Mouse (Mus musculus) 416B (cell line): ENCODE measurements around the gene Tsg101.
"Not testable (repeated sequence)": the region's sequence is repeated elsewhere in the genome, so short reads cannot be mapped to it uniquely, and the experiment has no call there.

ENCODE experiments used
- DNase-seq: peaks from one replicate; pipeline ENCODE4 v3.0.0; 2011; ENCODE audit warnings: low read depth

Gene Tsg101

DNA sequence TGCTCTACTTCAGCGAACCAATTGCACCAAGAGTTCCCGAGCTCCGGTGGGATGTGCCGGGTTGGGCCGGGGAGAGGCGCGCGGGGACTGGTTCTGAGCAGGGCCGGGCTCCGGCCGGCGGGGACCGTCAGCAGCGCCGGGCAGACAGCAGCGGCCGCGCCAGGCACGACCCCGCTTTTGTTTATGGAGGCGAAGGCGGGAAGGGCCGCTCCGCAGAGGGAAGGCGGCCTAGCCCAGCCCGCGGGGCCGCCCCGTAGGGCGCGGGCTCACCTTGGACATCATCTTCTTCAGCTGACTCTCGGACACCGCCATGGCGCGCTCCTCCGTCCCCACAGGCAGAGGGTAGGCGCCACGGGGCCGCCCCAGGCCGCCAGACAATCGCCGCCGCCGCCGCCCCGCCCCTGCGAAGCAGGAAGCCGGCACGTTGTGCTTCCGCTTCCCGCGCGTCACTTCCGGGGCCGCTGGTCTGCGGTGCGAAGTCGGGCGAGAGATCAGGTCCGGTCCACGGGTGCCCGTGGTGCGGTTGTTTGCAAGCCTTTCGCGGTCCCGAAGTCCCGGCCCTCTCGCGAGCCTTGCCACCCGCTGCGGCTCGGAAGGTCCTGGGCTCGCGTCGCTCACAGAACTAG, at the start of gene Tsg101:
Gene Tsg101 (minus strand): TSS at position 419 of the 626 bp plus-strand sequence.
- peak; percentile 91 for DNase-seq

DNA sequence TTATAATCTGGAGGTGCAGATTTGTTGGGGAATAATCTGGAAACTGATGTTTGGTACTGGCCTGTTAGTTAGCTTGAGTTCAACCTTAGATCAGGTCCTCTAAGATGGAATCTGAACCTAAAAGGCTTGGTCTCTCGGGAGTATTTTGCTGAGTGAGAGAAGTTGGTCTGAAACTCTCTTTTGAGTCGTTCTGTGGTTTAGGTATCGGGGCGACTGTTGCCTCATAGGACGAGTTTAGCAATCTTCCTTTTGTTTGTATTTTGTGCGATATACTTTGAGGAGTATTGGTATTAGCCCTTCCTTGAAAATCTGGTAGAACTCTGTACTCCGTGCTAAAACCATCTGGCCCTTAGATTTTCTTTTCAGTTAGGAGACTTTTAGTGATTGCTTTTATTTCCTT, 44.3 kb upstream of the Tsg101 start:
- peak; percentile 63 for DNase-seq

DNA sequence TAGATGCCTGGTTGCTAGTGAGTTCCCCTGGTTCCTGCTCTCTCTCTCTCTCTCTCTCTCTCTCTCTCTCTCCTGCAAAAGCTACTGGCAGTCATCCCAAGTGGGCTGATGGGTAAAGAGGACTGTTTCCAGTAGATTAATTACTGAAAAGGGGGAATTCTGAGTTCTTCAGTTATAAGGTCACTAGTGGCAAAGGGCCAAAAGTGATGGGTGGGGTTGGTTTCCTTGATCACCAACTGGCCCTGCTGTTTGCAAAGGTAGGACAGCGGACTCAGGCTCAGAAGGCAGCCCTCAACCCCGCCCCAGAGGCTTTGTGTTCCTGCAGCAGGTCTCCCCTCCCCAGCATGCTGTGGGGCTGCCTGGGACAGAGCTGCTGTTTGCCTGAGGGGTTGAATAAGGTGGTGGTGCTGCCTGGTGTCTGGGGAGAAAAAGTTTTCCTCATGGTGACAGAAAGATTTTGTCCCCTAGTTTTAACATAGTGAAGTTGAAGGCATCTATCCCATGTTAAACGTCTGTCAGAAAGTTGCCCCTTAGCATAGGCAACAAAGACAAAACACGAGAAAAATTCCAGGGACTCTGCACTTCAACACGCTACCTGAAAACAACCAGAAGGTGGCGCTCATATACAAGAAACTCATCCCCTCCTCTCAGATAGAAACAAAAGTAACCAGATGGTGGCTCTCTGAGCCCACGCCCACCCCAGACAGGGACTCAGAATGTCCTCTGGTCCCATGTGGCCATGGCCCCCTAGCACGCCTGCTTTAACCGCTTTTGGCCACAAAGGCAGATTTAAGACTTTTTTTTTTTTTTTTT, 43.2 kb upstream of the Tsg101 start:
- peak; percentile 90 for DNase-seq

DNA sequence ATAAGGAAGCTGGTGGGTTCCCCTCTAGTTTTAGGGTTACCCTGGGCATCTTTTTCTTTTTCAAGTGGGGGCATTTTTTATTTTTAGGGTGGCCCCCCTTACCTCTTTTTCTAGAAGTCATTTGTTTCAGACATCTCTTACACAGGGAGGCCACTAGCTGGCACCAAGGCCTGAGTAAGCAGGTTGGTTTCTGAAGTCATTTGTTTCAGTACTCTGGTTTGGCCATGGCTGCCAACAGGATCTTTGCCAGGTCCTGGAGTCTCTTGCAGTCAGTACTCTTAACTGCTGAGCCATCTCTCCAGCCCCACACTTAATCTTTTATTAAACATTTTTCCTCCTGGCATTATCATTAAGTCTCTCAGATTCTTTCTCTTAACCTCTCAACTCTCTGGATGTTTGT, 42.4 kb upstream of the Tsg101 start:
- DNase-seq = no peak

DNA sequence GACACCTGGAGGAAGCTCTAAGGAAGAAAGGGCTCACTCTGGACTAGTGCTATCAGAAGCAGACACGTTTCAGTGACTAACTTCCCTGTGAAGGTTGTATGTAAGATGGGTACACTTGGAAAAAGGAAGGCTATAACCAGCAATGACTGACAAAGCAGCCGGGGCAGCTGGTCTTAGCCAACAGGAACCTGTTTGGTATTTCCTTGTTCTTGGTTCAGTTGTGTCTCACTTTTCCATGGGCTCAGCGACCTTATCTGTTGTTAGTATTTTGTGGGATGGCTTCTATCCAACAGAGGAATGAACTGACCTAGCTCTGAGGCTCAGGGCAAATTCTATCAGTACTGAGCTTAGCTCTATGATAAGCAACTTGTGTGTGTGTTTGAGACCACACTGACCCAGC, 41.2 kb upstream of the Tsg101 start:
- DNase-seq = peak; percentile 58

DNA sequence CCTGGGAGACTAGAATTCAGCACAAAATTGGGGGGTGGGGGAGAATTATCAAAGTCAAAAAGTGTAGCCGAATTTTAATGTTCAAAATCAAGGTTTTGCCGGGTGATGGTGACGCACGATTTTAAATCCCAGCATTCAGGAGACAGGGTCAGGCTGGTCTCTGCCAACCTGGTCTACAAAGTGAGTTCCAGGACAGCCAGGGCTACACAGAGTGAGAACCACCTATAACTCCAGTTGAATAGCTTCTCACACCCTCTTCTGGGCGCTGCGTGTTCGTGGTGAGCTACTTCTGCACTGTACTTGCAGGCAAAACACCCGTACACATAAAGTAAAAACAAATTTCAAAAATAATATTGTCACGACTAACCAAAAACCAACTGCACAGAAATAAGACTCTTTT, 39.1 kb upstream of the Tsg101 start:
- no peak for DNase-seq

DNA sequence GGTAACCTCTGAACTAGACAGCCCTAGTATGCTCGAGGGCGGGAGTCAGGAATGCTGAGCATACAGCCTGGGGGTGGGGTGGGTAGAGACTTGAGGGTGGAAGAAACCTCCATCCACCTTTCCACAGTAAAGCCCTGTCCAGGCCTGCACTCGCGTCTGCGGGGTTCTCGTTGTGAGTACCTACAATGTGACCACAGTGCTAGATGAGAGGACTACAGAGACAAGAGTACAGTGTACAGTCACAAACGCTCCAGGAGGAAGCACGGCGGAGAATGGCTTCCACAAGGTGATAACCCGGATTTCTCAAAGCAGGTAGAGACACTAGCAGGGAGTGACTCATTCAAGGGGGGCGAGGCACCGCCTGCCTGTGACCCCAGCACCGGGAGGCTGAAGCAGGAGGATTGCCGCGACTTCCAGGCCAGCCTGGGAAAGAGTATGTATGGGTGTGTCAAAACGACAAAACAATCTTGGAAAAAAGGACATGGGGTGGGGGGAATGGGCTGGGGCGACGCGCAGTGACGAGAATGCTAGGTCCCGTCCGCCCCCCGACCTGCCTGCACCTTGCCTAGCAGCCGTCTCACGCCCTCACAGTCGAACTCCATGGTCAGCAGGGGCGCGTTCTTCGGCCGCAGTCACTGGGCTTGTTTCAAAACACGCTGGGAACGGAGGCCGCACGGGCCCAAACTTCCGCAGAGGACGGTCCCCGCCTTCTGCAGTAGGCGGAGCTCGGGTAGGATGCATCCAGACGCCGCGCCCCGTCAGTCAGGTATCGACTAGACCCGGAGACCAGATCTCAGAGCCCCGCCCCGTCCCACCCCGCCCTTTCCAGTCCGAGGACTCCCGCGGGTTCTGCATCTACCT, 38.3 kb upstream of the Tsg101 start, which contains the start of gene Uevld:
Gene Uevld (minus strand): TSS at position 697 of the 861 bp plus-strand sequence.
- DNase-seq = peak; percentile 94

DNA sequence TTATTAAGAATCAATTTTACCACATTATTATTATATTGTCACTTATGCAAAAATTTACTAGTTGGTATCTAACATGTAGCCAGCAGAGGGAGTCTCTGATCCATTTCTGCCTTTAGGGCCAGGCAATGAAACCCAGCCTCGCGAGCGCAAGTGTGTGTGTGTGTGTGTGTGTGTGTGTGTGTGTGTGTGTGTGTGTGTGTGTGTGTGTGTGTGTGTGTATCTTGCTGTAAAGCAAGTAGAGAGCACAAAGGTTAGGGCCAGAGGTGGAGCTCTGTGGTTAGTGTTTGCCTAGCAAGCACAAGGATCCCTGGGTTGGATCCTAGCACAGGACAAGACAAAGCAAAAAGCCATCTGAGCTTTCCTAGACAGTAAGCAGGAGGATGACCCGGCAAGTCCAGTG, 16.1 kb upstream of the Tsg101 start:
- DNase-seq = peak; percentile 78

DNA sequence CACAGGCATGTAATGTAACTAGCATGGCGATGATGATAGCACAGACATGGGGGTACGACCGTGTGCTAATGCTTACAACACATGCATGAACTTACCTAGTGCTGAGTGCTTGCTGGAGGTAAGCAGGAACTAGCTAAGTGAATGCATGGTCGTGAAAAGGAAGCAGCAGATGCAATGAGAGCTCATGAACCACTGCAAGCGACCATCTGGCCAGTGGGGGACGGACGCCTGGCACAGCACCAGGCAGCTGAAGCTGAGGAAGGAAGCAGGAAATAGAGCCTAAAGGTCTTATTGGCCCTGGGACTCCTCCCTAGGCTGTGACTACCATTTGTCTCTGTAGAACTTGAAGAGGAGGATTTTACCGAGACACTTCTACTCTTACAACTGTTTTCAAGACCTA, 15.0 kb upstream of the Tsg101 start:
- DNase-seq = peak; percentile 52

DNA sequence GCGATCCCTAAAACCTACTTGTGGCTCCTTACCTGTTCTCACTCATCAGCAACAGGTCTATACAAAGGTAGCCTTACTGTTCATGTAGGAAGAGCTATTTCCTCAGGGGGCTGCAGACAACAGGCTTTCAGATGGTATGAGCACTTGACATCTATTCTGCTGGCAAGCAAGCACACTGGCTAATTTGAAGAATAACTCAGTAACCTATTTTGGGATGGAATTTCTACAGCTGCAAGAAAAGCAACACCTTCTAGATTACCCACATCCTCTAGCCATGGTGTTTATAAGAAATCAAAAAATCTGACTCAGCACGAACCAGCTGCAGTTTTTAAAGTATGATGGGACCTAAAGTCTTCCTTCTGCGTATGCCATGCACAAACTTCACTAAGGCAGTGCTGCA, 11.6 kb upstream of the Tsg101 start:
- no peak for DNase-seq

DNA sequence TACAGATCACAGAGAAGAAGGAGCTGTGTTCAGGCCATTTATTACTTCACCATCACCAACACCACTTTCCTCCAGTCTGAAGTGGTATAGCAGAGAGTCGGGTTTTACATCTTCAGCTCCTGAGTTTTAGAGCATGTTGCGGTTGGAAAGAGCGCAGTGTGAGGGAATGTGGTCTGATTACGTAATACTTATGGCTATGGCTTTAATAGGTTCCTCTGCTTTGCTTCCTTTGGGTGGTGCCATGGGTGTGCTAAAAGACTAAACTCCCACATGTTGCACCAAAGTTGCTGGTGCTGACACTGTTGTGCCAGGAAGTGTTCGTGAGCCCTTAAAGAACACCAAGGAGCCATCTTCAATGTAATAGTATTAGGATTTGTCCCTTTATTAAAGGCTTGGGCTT, 8.5 kb upstream of the Tsg101 start:
- DNase-seq = peak; percentile 80

DNA sequence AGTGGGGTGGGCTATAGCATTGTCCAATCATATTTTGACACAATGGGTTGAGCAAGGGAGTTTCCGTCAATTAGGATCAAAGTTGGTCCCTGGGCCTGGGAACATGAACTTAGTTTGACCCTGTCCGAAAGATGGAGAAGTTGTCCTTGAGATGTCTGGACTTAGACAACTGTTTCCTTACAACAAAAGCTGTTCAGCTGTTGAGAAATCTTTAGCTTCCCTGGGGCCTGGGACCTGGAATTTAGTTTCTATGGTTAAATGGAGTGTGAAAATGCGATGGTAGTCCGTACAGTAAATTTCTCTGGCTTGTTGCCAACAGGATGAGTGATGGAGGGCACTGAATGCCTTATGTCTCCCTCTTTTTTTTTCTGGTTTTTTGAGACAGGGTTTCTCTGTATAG, 2.3 kb upstream of the Tsg101 start:
- DNase-seq = peak; percentile 49

DNA sequence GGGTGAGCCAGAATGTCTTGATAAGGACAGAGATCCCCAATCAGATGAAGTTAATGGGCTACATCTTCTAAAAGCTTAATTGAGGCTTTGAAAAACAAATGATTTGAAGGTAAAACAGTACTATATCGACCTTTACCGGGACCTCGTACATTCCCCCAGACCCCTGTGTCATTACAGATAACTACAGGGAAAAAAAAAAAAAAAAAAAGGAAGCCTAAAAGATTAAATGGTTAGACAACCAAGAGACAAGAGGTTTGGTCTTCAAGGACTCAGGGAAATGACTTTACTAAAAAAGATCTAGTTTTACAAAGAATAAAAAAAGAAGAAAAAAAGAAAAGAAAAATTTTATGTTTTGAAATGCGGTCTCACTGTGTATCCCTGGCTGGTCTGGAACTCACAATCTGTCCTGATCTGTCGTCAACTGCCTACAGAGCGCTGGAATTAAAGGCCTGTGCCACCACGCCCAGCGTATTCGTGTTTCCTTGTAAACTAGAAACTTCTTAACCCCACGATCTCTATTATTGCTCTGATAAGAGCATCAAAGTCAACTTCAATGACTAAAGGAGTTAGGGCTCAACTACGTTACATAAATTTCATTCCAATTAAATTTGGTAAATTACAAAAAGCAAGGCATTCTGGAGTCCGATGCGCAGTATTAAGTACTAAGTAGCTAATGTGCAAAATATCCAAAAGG, 944 bp downstream of the Tsg101 start:
- DNase-seq = peak; percentile 56

DNA sequence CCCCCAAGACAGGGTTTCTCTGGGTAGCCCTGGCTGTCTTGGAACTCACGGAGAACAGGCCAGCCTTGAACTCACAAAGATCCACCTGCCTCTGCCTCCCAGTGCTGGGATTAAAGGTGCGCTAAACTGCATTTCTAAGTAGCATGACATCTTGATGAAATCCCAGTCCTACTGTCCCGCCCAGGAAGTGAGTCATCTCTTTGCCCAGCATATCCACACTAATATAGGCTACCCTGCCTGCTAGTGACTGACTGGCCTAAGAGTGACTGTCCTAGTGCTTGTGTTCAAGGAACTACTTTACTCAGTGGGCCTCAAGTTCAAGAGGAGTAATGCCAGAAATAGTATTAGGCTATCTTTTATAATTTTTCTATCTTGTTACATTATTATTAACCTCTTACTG, 3.4 kb downstream of the Tsg101 start:
- DNase-seq = peak; percentile 75

DNA sequence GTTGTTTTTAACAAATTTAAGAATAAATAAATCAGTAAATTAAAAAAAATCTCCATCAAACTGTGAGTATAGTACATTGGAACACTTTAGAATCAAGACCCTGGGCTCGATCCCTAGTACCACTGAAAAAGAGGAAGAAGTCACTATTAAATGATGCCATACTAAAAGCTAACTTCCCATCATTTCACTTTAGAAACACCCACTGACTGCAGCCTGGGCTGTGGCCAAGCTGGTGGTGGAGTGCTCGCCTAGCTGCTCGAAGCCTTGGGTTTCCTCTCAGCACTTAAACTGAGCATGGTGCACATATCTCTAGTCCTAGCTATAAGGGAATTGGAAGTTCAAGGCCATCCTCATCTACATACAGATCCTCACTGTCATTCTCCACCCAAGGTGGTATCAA, 8.5 kb downstream of the Tsg101 start:
- DNase-seq = peak; percentile 18

DNA sequence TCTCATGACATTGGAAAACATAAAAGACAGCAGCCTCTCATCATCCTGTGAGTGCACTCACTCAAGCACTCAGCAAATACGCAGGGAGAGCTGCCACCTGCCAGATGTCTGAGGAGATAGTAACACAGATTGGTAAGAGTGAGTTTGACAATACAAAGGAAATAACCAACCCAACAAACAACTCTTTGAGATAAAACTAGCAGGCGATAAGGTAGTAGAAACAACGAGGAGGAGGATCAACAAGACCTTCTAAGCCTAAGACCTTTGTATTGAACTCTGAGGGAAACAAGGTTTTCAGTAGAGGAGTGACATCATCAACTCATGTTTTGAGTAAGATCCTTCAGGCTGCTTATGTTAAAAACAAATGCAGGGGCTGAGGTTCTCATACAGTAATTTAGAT, 20.4 kb downstream of the Tsg101 start:
- DNase-seq = no peak

DNA sequence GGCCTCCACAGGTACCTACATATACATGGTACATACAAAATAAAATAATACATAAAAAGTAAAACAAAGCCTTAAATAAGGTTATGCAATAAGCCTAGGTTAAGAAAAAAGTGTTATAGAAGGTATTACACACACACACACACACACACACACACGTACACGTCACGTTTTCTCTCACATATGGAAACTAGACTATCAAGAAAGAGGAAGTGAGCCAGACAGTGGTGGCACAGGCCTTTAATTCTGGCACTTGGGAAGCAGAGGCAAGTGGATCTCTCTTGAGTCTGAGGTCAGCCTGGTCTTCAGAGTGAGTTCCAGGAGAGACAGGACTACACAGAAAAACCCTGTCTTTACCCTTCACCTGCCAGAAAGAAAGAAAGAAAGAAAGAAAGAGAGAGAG, 24.3 kb downstream of the Tsg101 start:
- DNase-seq = peak; percentile 49

DNA sequence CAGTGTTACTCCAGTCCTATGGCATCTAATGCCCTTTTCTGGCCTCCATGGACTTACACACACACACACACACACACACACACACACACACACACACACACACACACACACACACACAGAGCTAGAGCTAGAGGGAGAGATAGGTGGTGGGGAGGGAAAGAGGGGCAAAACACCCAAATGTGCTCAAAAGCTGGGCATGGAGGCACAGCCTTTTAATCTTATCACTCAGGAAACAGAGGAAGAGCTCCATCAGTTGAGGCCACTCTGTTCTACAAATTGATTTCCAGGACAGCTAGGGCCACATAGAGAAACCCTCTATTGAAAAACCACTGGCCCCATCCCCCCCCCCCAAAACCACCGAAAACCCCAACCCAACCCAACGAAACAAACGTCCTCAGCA, 36.5 kb downstream of the Tsg101 start:
- DNase-seq = peak; percentile 95

DNA sequence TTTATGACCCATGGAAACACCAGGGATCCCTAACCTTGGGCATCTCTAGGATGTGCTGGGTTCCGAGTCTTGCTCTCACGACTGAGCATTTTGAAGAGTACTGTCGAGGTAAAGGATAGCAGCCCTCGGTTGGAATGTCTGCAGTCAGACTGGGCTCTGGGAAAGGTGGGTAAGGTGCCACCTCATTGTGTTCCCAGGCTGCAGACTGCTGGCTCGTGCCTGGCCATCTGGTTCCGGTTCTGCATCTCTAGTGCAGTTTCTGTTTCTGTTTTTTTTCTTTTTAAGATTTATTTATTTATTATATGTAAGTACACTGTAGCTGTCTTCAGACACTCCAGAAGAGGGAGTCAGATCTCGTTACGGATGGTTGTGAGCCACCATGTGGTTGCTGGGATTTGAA, 37.8 kb downstream of the Tsg101 start:
- not testable (repeated sequence) for DNase-seq

DNA sequence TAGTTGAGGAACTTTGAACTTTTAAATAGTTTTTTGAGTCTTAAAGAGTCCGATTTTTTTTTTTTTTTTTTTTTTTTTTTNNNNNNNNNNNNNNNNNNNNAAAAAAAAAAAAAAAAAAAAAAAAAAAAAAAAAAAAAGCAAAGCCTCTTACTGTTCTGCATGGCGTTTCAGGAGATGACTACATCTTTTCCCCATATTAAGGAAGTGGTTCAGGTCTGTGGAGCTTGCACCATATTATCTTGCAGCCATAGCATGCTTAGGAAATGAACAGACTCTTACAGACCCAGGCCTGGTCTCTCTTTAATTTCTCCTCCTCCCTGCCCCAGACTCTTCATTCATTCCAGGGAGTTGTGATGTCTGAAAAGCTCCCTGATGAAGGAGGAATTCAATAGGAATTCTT, 38.8 kb downstream of the Tsg101 start:
- DNase-seq = peak; percentile 92

DNA sequence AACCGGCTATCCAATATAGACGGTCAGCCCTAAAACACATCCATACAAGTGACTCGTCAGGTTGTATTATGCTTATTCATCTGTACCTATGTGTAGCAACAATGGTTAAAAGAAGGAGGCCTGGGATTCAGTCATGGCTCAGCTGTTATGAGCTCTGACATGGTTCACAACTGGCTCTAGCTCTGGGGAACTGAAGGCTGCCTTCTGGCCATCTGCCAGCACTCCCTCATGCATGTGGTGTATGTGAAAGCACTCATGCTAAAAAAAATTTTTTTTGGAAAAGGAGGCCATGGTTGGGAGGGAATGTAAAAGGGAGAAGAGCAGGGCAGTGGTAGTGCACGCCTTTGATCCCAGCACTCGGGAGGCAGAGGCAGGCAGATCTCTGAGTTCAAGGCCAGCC, 39.9 kb downstream of the Tsg101 start:
- peak; percentile 37 for DNase-seq

DNA sequence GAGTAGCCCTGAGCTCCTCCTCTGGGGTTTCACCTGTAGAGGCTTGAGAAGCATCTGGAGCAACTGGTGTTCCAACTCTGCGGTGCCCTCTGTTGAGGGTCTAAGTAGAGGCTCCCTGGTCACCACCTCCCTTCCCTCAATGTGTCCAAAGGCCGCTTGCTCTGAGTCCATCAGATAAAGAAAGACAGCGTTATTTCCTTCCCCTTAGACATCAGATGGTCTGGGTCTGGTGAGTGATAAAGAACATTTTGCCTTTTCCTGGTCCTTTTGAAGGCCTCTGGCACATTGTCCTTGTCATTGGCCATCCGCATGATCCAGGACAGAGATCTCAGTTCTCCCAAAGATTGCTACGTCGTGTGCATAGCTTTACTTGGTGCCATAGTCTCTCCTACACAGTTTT, 42.5 kb downstream of the Tsg101 start:
- peak; percentile 74 for DNase-seq
